Mouse (Mus musculus): ENCODE results near the gene Rbak. TPM values are rescaled to one million over a fixed set of nuclear protein-coding genes. Genes with fewer than 3 reads are reported as not detected.

The Rbak gene
- polyA plus RNA-seq, 1 experiment from 2014 or later = 16.1 TPM

- Histone ChIP-seq H3K4me3 (ENCODE audit: low read length) (no peak overlapping the region), H3K36me3 (ENCODE audit: control insufficient read depth, insufficient read depth, low read length) (no peaks in the 10 kb centered on the region), H3K27ac (ENCODE audit: low read depth, low read length) (no peak overlapping the region), H3K9me3 (ENCODE audit: control insufficient read depth, low read length) (peaks cover 7% of the 10 kb centered on the region), H3K4me2 (replicated peaks; ENCODE audit: low read depth, low read length) (no peak overlapping the region), H3K4me1 (ENCODE audit: control insufficient read depth, insufficient read depth, low read length) (no peaks in the 10 kb centered on the region), H3K27me3 (ENCODE audit: control insufficient read depth, insufficient read depth, low read length) (no peaks in the 10 kb centered on the region), H3K9ac (ENCODE audit: low read depth, low read length) (no peak overlapping the region)
- no peak for ATAC-seq (ENCODE audit: low FRiP score, low TSS enrichment)
- WGBS = 83% methylated on average over 8 of the region's 8 CpGs
These were observed 52.7 kb downstream of the Rbak start for GRCm38 (mm10) chr5:143127837-143128236.

GRCm38 (mm10) chr5:143126908-143127307 lies 53.7 kb downstream of the Rbak start:
- H3K27ac ChIP-seq (ENCODE audit: low read depth, low read length) = no peak overlapping the region
- no peaks in the 10 kb centered on the region for H3K36me3 ChIP-seq (ENCODE audit: control insufficient read depth, insufficient read depth, low read length)
- no peaks in the 10 kb centered on the region for H3K4me1 ChIP-seq (ENCODE audit: control insufficient read depth, insufficient read depth, low read length)
- ATAC-seq (ENCODE audit: low FRiP score, low TSS enrichment) = no peak
- no peak overlapping the region for H3K4me2 ChIP-seq (replicated peaks; ENCODE audit: low read depth, low read length)
- 63% methylated on average over 4 of the region's 4 CpGs for WGBS
- peaks cover 7% of the 10 kb centered on the region for H3K9me3 ChIP-seq (ENCODE audit: control insufficient read depth, low read length)
- no peak overlapping the region for H3K9ac ChIP-seq (ENCODE audit: low read depth, low read length)
- H3K4me3 ChIP-seq (ENCODE audit: low read length) = no peak overlapping the region
- no peaks in the 10 kb centered on the region for H3K27me3 ChIP-seq (ENCODE audit: control insufficient read depth, insufficient read depth, low read length)

- Histone ChIP-seq H3K27me3 (ENCODE audit: control insufficient read depth, insufficient read depth, low read length) (no peaks in the 10 kb centered on the region), H3K27ac (ENCODE audit: low read depth, low read length) (no peak overlapping the region), H3K9ac (ENCODE audit: low read depth, low read length) (no peak overlapping the region), H3K36me3 (ENCODE audit: control insufficient read depth, insufficient read depth, low read length) (no peaks in the 10 kb centered on the region), H3K4me1 (ENCODE audit: control insufficient read depth, insufficient read depth, low read length) (no peaks in the 10 kb centered on the region), H3K9me3 (ENCODE audit: control insufficient read depth, low read length) (peaks cover 7% of the 10 kb centered on the region), H3K4me3 (ENCODE audit: low read length) (no peak overlapping the region), H3K4me2 (replicated peaks; ENCODE audit: low read depth, low read length) (no peak overlapping the region)
- 91% methylated on average over 9 of the region's 9 CpGs for WGBS
- no peak for ATAC-seq (ENCODE audit: low FRiP score, low TSS enrichment)
These were observed 54.5 kb downstream of the Rbak start for GRCm38 (mm10) chr5:143126089-143126488.

- WGBS = 72% methylated on average over 7 of the region's 7 CpGs
- no peak overlapping the region for H3K27ac ChIP-seq (ENCODE audit: low read depth, low read length)
- H3K4me1 ChIP-seq (ENCODE audit: control insufficient read depth, insufficient read depth, low read length) = no peaks in the 10 kb centered on the region
These were observed 55.0 kb downstream of the Rbak start for GRCm38 (mm10) chr5:143125601-143126000.

GRCm38 (mm10) chr5:143124805-143125378 lies 55.7 kb downstream of the Rbak start:
- Histone ChIP-seq H3K27ac (ENCODE audit: low read depth, low read length) (no peak overlapping the region), H3K4me2 (replicated peaks; ENCODE audit: low read depth, low read length) (no peak overlapping the region), H3K4me1 (ENCODE audit: control insufficient read depth, insufficient read depth, low read length) (no peaks in the 10 kb centered on the region), H3K4me3 (ENCODE audit: low read length) (no peak overlapping the region), H3K36me3 (ENCODE audit: control insufficient read depth, insufficient read depth, low read length) (no peaks in the 10 kb centered on the region), H3K9ac (ENCODE audit: low read depth, low read length) (no peak overlapping the region), H3K9me3 (ENCODE audit: control insufficient read depth, low read length) (peaks cover 7% of the 10 kb centered on the region), H3K27me3 (ENCODE audit: control insufficient read depth, insufficient read depth, low read length) (no peaks in the 10 kb centered on the region)
- no peak for ATAC-seq (ENCODE audit: low FRiP score, low TSS enrichment)
- WGBS = 87% methylated on average over 4 of the region's 4 CpGs

More at GRCm38 (mm10) chr5:143125601-143126000, 55.0 kb downstream of the Rbak start:
- no peak overlapping the region for H3K9ac ChIP-seq (ENCODE audit: low read depth, low read length)
- H3K4me3 ChIP-seq (ENCODE audit: low read length) = no peak overlapping the region
- H3K4me2 ChIP-seq (replicated peaks; ENCODE audit: low read depth, low read length) = no peak overlapping the region
- peaks cover 7% of the 10 kb centered on the region for H3K9me3 ChIP-seq (ENCODE audit: control insufficient read depth, low read length)
- no peaks in the 10 kb centered on the region for H3K36me3 ChIP-seq (ENCODE audit: control insufficient read depth, insufficient read depth, low read length)
- ATAC-seq (ENCODE audit: low FRiP score, low TSS enrichment) = no peak
- H3K27me3 ChIP-seq (ENCODE audit: control insufficient read depth, insufficient read depth, low read length) = no peaks in the 10 kb centered on the region

GRCm38 (mm10) chr5:143122673-143123072 lies 57.9 kb downstream of the Rbak start:
- Histone ChIP-seq H3K4me2 (replicated peaks; ENCODE audit: low read depth, low read length) (no peak overlapping the region), H3K4me1 (ENCODE audit: control insufficient read depth, insufficient read depth, low read length) (no peaks in the 10 kb centered on the region), H3K9ac (ENCODE audit: low read depth, low read length) (no peak overlapping the region), H3K4me3 (ENCODE audit: low read length) (no peak overlapping the region), H3K27ac (ENCODE audit: low read depth, low read length) (no peak overlapping the region), H3K36me3 (ENCODE audit: control insufficient read depth, insufficient read depth, low read length) (no peaks in the 10 kb centered on the region), H3K9me3 (ENCODE audit: control insufficient read depth, low read length) (no peaks in the 10 kb centered on the region), H3K27me3 (ENCODE audit: control insufficient read depth, insufficient read depth, low read length) (no peaks in the 10 kb centered on the region)
- no peak for ATAC-seq (ENCODE audit: low FRiP score, low TSS enrichment)
- WGBS = 17% methylated on average over 1 of the region's 1 CpGs

Small RNAs within 50 kb of the gene (microRNA-seq; reads per million reads assigned to microRNA genes)
- gene Gm44405 = not detected

Other genes with a start within 250 kb of the Rbak start
- 312 and 390 TPM in 2 replicates for gene Fscn1, start 220.4 kb downstream of the Rbak start, polyA plus RNA-seq (2014; fragmentation: Nextera tagmentation; extraction: Ambion mirVana)
- gene Rnf216, start 67.8 kb downstream of the Rbak start, polyA plus RNA-seq (2014; fragmentation: Nextera tagmentation; extraction: Ambion mirVana) = 28.7 and 48.3 TPM in 2 replicates
- 0.05 TPM in 1 of 2 replicates, not detected in the other for gene Olfr718-ps1, start 33.2 kb downstream of the Rbak start, polyA plus RNA-seq (2014; fragmentation: Nextera tagmentation; extraction: Ambion mirVana)
- not detected in 2 replicates for gene Spdye4b, start 242 bp upstream of the Rbak start, polyA plus RNA-seq (2014; fragmentation: Nextera tagmentation; extraction: Ambion mirVana)
- not detected in 2 replicates for gene Spdye4a, start 46.1 kb upstream of the Rbak start, polyA plus RNA-seq (2014; fragmentation: Nextera tagmentation; extraction: Ambion mirVana)
- 11.4 and 19.6 TPM in 2 replicates for gene Zfp12, start 54.4 kb upstream of the Rbak start, polyA plus RNA-seq (2014; fragmentation: Nextera tagmentation; extraction: Ambion mirVana)
- 2.2 and 2.5 TPM in 2 replicates for gene Zfp316, start 89.2 kb upstream of the Rbak start, polyA plus RNA-seq (2014; fragmentation: Nextera tagmentation; extraction: Ambion mirVana)
- 0.06 and 0.08 TPM in 2 replicates for gene Zfp853, start 112.8 kb upstream of the Rbak start, polyA plus RNA-seq (2014; fragmentation: Nextera tagmentation; extraction: Ambion mirVana)
- gene E130309D02Rik, start 134.6 kb upstream of the Rbak start, polyA plus RNA-seq (2014; fragmentation: Nextera tagmentation; extraction: Ambion mirVana) = 34.5 and 39.9 TPM in 2 replicates
- gene Zdhhc4, start 148.5 kb upstream of the Rbak start, polyA plus RNA-seq (2014; fragmentation: Nextera tagmentation; extraction: Ambion mirVana) = 63.4 and 86.2 TPM in 2 replicates
- 0.06 and 0.20 TPM in 2 replicates for gene Grid2ip, start 176.6 kb upstream of the Rbak start, polyA plus RNA-seq (2014; fragmentation: Nextera tagmentation; extraction: Ambion mirVana)
- gene Kdelr2, start 223.1 kb upstream of the Rbak start, polyA plus RNA-seq (2014; fragmentation: Nextera tagmentation; extraction: Ambion mirVana) = 351 and 359 TPM in 2 replicates